Mouse (Mus musculus): ENCODE results near the gene Apold1. TPM values are rescaled to one million over a fixed set of nuclear protein-coding genes. Genes with fewer than 3 reads are reported as not detected.

Gene Apold1
- polyA plus RNA-seq, 1 experiment from 2014 or later = 3.5 TPM

DNA sequence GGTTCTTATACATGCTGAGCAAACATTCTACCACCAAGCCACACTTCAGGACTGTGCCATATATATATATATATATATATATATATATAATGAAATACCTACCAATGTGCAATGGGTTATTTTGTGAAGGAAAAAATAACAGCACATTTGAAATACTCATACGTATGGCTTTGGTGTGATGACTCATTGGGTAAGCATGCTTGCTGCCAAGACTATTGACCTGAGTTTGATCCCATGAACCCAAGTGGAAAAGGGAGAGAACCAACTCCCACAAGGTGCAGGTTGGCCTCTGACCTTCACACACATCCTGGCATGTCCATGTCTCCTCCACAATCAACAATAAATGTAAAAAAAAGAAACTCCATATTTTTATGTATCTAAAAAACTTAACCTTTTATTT, 13.2 kb upstream of the Apold1 start:
- Histone ChIP-seq H3K9me3 (ENCODE audit: low read length) (no peaks in the 10 kb centered on the region), H3K27ac (ENCODE audit: low read length) (no peak overlapping the region), H3K4me1 (ENCODE audit: insufficient read depth, low read depth, low read length) (no peaks in the 10 kb centered on the region), H3K4me2 (replicated peaks; ENCODE audit: low read depth, low read length) (no peak overlapping the region), H3K9ac (replicated peaks; ENCODE audit: low read depth) (no peak overlapping the region), H3K36me3 (ENCODE audit: insufficient read depth, low read length) (no peaks in the 10 kb centered on the region), H3K27me3 (replicated peaks; ENCODE audit: insufficient read depth, low read length) (no peaks in the 10 kb centered on the region), H3K4me3 (ENCODE audit: low read depth, low read length) (no peak overlapping the region)
- 34% methylated on average over 1 of the region's 1 CpGs for WGBS
- ATAC-seq = no peak
- TF ChIP-seq EP300 (IDR thresholded peaks at IDR 0.05) = no peak
- no peak for TF ChIP-seq CTCF (IDR thresholded peaks at IDR 0.05)
- DNase-seq (ENCODE audit: low spot score) = no peak

DNA sequence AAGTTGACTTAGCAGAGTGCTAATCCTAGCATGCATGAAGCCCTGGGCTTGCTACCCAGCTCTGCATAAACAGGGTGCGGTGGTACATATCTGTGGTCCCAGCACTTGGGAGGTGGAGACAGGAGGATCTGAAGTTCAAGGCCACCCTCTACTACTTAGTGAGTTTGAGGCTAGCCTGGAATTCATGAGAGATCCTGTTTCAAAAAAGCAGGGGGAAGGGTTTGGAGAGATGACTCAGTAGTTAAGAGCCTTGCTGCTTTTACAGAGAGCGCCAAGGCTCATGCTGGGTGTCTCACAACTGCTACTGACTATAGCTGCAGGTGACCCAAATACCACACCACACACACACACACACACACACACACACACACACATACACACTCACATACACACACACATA, 12.0 kb upstream of the Apold1 start:
- no peak overlapping the region for H3K9ac ChIP-seq (replicated peaks; ENCODE audit: low read depth)
- H3K9me3 ChIP-seq (ENCODE audit: low read length) = no peaks in the 10 kb centered on the region
- DNase-seq (ENCODE audit: low spot score) (no peak), ATAC-seq (no peak)
- no peaks in the 10 kb centered on the region for H3K36me3 ChIP-seq (ENCODE audit: insufficient read depth, low read length)
- no peaks in the 10 kb centered on the region for H3K27me3 ChIP-seq (replicated peaks; ENCODE audit: insufficient read depth, low read length)
- no peak overlapping the region for H3K4me2 ChIP-seq (replicated peaks; ENCODE audit: low read depth, low read length)
- TF ChIP-seq CTCF (IDR thresholded peaks at IDR 0.05) = no peak
- TF ChIP-seq EP300 (IDR thresholded peaks at IDR 0.05) = no peak
- no peak overlapping the region for H3K4me3 ChIP-seq (ENCODE audit: low read depth, low read length)
- 94% methylated on average over 2 of the region's 2 CpGs for WGBS
- no peaks in the 10 kb centered on the region for H3K4me1 ChIP-seq (ENCODE audit: insufficient read depth, low read depth, low read length)
- H3K27ac ChIP-seq (ENCODE audit: low read length) = no peak overlapping the region

DNA sequence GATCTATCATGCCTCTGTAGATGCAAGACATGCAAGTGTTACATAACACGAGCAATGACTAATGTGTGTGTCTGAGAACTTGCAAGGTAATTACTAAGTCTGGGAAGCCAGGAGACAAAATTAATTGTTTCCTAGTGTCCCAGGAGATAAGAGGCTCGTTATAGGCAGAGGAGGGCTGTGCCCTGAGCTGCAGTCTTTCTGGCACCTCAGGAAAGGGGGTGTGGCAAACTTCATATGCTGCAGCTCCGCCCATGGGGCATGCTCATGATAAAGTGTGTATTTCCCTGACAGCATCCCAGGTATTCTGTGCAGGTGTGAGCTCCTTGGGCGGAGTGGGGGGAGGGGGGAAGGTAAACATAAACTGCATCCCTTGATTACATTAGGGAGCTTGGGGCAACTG, 9.4 kb upstream of the Apold1 start:
- Histone ChIP-seq H3K9me3 (ENCODE audit: low read length) (no peaks in the 10 kb centered on the region), H3K4me1 (ENCODE audit: insufficient read depth, low read depth, low read length) (no peaks in the 10 kb centered on the region), H3K4me2 (replicated peaks; ENCODE audit: low read depth, low read length) (no peak overlapping the region), H3K27me3 (replicated peaks; ENCODE audit: insufficient read depth, low read length) (0 out of 2 replicates have a peak, but pooled peaks cover 3% of the 10 kb centered on the region), H3K9ac (replicated peaks; ENCODE audit: low read depth) (no peak overlapping the region), H3K36me3 (ENCODE audit: insufficient read depth, low read length) (no peaks in the 10 kb centered on the region), H3K27ac (ENCODE audit: low read length) (no peak overlapping the region), H3K4me3 (ENCODE audit: low read depth, low read length) (no peak overlapping the region)
- WGBS = 30% methylated on average over 4 of the region's 4 CpGs
- TF ChIP-seq EP300 (IDR thresholded peaks at IDR 0.05) = no peak
- TF ChIP-seq CTCF (IDR thresholded peaks at IDR 0.05) = no peak
- DNase-seq (ENCODE audit: low spot score) = no peak
- no peak for ATAC-seq

DNA sequence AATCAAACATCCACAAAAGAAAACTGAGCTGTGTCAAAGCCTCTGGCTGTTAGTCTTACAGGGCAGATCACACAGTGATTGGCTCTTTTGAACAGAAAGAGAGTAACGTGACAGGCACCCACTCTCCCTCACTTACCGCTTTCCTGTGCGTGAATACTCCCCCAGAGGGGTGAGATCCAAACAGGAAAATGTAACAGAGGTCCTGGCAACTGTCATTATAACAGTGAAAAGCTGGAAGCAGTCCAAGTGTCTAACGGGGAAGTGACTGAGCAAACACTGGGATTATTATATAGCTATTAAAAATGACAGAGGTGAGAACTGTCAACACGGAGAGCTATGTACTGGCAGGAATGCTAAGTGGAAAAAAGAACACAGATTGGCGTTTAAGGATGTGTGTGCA, 4.9 kb upstream of the Apold1 start:
- H3K27ac ChIP-seq (ENCODE audit: low read length) = no peak overlapping the region
- no peak overlapping the region for H3K9ac ChIP-seq (replicated peaks; ENCODE audit: low read depth)
- no peak overlapping the region for H3K4me3 ChIP-seq (ENCODE audit: low read depth, low read length)
- DNase-seq (ENCODE audit: low spot score) (peak; percentile 64), ATAC-seq (peak; percentile 54)
- H3K9me3 ChIP-seq (ENCODE audit: low read length) = no peaks in the 10 kb centered on the region
- H3K36me3 ChIP-seq (ENCODE audit: insufficient read depth, low read length) = no peaks in the 10 kb centered on the region
- TF ChIP-seq CTCF (IDR thresholded peaks at IDR 0.05) = no peak
- TF ChIP-seq EP300 (IDR thresholded peaks at IDR 0.05) = peak; percentile 76
- 13% methylated on average over 6 of the region's 6 CpGs for whole genome bisulfite sequencing
- H3K4me1 ChIP-seq (ENCODE audit: insufficient read depth, low read depth, low read length) = no peaks in the 10 kb centered on the region
- H3K4me2 ChIP-seq (replicated peaks; ENCODE audit: low read depth, low read length) = no peak overlapping the region
- 0 out of 2 replicates have a peak, but pooled peaks cover 3% of the 10 kb centered on the region for H3K27me3 ChIP-seq (replicated peaks; ENCODE audit: insufficient read depth, low read length)

DNA sequence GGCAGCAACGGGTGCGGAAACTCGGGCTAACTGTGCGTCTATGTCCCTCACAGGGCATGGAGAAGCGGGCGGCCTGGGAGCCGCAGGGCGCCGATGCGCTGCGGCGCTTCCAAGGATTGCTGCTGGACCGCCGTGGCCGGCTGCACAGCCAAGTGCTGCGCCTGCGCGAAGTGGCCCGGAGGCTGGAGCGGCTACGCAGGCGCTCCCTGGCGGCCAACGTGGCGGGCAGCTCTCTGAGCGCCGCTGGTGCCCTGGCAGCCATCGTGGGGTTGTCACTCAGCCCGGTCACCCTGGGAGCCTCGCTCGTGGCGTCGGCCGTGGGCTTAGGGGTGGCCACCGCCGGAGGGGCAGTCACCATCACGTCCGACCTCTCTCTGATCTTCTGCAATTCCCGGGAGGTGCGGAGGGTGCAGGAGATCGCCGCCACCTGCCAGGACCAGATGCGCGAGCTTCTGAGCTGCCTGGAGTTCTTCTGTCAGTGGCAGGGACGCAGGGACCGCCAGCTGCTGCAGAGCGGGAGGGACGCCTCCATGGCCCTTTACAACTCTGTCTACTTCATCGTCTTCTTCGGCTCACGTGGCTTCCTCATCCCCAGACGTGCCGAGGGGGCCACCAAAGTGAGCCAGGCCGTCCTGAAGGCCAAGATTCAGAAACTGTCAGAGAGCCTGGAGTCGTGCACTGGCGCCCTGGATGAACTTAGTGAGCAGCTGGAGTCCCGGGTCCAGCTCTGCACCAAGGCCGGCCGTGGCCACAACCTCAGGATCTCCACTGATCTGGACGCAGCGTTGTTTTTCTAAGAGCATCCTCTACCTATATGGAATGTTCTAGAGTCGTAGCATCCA, 2.2 kb downstream of the Apold1 start:
- WGBS = 6% methylated on average over 62 of the region's 62 CpGs
- ATAC-seq (peak; percentile 89), DNase-seq (ENCODE audit: low spot score) (peak; percentile 95)
- Histone ChIP-seq H3K9me3 (ENCODE audit: low read length) (no peaks in the 10 kb centered on the region), H3K27ac (ENCODE audit: low read length) (peak overlapping the region; percentile 16; the same call in 1 of the 2 replicates), H3K9ac (replicated peaks; ENCODE audit: low read depth) (peak overlapping the region; percentile 43), H3K36me3 (ENCODE audit: insufficient read depth, low read length) (no peaks in the 10 kb centered on the region), H3K4me1 (ENCODE audit: insufficient read depth, low read depth, low read length) (no peaks in the 10 kb centered on the region; the same call in 1 of the 2 replicates), H3K4me2 (replicated peaks; ENCODE audit: low read depth, low read length) (peak overlapping the region; percentile 84), H3K27me3 (replicated peaks; ENCODE audit: insufficient read depth, low read length) (no peaks in the 10 kb centered on the region), H3K4me3 (ENCODE audit: low read depth, low read length) (peak overlapping the region; percentile 49)
- TF ChIP-seq CTCF (IDR thresholded peaks at IDR 0.05) = peak; percentile 91
- TF ChIP-seq EP300 (IDR thresholded peaks at IDR 0.05) = no peak

DNA sequence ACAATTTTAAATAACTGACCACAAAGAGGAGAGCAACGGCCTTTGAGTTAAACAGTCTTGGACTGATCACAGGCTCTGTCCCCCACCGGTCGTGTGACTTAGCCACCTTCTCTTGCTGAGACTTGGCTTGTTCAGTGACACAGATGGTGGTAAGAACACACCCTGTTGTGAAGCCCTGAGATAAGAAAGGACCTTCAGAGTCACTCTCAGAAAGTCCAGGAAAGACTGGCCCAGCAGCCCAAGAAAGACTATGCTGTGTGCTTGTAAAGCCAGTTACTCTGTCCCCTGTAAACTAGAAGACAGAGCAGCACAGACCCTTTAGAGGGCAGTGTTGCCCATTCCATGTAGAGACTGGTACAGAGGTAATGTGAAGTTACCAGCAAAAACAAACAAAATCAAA, 3.2 kb downstream of the Apold1 start:
- no peak overlapping the region for H3K4me3 ChIP-seq (ENCODE audit: low read depth, low read length)
- H3K36me3 ChIP-seq (ENCODE audit: insufficient read depth, low read length) = no peaks in the 10 kb centered on the region

More for the DNA sequence above, 3.2 kb downstream of the Apold1 start:
- Histone ChIP-seq H3K9me3 (ENCODE audit: low read length) (no peaks in the 10 kb centered on the region), H3K27me3 (replicated peaks; ENCODE audit: insufficient read depth, low read length) (no peaks in the 10 kb centered on the region), H3K4me2 (replicated peaks; ENCODE audit: low read depth, low read length) (peak overlapping the region; percentile 84), H3K27ac (ENCODE audit: low read length) (no peak overlapping the region), H3K9ac (replicated peaks; ENCODE audit: low read depth) (no peak overlapping the region), H3K4me1 (ENCODE audit: insufficient read depth, low read depth, low read length) (no peaks in the 10 kb centered on the region; the same call in 1 of the 2 replicates)
- 58% methylated on average over 3 of the region's 3 CpGs for WGBS
- 0 out of 2 replicates have a peak, but pooled peaks have one; percentile 19 for ATAC-seq
- TF ChIP-seq EP300 (IDR thresholded peaks at IDR 0.05) (no peak), CTCF (IDR thresholded peaks at IDR 0.05) (peak; percentile 63)
- peak; percentile 34 for DNase-seq (ENCODE audit: low spot score)

Measured in lung, postnatal 0 days (tissue).